Mouse (Mus musculus) heart, adult 9 months (tissue): ENCODE data around the gene Tmprss9.
"Not testable (repeated sequence)": the region's sequence is repeated elsewhere in the genome, so short reads cannot be mapped to it uniquely, and the experiment has no call there.

Source experiments
- DNase-seq, 2 experiments: peaks; one replicate each; pipeline ENCODE4 v3.0.0; 2022; ENCODE audit warnings: low spot score in 2 of 2

The Tmprss9 gene

DNA sequence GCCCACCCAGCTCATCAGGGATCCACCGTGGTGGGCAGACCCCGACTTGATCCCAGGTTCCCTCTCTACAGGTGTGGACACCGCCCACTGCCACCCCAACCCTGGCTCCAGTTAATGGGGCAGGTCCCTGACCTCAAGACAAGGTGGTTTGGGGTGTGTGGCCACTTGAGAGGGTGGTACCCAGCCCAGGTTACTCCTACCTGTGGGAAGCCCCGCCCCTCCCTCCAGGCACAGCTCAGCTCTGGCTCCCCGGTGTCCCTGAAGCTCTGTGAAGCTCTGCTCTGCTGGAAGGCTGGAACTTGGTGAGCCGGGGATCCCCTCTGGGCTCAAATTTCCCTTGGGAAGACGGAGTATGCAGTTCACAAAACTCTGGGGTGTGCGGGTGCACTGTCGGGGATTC is at the start of gene Tmprss9:
Gene Tmprss9 (plus strand): TSS at position 268 of the 400 bp plus-strand sequence.
- no peak for DNase-seq

DNA sequence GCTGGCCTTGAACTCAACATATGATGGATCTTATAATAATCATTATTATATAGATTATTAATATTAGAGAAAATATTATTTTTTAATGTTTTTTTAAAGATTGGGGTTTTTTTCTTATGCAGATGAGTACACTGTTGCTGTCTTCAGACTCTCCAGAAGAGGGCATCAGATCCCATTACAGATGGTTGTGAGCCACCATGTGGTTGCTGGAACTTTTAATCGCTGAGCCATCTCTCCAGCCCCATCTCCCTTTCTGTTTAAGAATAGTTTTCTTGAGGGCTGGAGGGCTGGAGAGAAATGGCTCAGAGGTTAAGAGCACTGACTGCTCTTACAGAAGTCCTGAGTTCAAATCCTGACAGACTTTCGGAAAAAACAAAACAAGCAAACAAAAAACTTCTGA is 49.7 kb upstream of the Tmprss9 start:
- no peak for DNase-seq

DNA sequence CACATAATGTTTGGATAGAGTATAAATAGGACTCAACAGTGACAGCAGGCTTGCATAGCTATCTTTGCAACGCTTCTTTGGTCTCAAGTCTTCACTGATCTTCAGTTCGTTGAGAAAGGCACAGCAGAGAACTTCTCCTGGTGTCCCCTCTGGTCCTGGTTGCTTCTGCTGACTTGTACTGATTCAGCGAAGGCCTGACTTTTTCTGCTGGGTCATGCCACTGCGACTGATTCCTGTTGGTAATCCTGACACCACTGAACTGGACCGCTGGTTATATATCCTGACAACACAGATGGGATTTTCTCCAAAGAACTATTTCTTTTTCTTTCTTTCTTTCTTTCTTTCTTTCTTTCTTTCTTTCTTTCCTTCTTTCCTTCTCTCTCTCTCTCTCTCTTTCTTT is 49.1 kb upstream of the Tmprss9 start:
- DNase-seq = no peak

DNA sequence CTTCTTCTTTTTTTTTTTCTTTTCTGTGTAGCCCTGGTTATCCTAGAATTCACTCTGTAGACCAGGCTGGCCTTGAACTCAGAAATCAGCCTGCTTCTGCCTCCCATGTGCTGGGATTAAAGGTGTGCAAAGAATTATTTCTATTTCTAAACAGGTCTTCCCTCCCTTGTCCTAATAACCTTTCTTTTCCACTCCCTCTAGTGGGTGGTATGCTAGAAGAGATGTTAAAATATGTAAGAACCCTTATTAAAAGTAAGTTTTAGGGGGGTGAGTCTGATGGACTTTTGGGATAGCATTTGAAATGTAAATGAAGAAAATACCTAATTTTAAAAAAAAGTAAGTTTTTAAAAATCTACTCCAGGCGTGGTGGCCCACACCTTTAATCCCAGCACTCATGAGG is 48.3 kb upstream of the Tmprss9 start:
- DNase-seq = no peak

DNA sequence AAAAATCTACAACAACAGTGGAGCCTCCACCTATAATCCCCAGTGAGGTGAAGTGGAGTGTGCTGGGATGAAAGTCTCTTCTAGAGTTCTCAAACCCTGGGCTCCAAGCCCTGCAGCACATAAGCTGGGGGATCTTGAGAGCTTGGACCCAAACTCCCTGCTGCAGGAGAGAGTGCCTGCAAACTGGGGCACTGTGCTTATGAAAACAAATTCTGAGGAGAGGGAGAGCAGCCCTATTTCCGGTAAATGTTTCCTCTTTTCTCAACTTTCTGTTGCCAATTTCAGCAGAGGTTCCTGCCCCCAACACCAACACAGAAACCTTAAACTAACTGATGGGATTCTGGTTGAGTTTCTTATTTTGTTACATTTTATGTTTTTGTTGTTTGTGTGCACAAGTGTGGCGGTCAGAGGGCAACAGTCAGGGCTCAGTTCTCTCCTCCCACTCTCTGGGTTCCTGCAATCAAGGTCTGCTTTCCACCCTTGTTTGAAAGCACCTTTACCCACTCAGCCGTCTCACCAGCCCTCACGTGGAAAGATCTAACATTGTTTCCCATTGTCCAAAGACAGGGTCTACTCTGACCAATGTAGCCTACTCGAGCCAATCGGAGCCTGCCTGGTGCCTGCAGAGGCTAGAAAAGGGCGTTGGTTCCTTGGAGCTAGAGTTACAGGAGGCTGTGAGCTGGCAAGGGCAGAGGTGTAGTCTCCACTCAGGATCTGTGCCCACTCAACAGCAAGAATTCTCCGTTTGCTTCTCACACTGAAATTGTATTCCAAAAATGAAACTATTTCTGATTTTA is 47.6 kb upstream of the Tmprss9 start:
- no peak for DNase-seq

DNA sequence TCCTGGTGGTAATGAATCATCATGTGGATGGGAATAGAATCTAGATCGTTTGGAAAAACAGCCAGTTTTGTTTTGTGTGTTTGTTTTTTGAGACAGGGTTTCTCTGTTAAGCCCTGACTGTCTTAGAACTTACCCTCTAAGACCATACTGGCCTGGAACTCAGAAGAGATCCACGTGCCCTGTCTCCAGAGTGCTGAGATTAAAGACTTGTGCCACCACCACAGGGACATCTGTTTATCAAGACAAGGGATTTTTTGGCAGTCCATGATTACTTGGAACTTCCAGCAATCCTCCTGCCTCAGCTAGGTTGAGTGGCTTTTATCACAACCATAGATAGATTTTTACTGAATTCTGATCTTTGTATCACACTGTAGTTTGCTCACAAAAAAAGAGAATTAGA is 46.8 kb upstream of the Tmprss9 start:
- DNase-seq = no peak

DNA sequence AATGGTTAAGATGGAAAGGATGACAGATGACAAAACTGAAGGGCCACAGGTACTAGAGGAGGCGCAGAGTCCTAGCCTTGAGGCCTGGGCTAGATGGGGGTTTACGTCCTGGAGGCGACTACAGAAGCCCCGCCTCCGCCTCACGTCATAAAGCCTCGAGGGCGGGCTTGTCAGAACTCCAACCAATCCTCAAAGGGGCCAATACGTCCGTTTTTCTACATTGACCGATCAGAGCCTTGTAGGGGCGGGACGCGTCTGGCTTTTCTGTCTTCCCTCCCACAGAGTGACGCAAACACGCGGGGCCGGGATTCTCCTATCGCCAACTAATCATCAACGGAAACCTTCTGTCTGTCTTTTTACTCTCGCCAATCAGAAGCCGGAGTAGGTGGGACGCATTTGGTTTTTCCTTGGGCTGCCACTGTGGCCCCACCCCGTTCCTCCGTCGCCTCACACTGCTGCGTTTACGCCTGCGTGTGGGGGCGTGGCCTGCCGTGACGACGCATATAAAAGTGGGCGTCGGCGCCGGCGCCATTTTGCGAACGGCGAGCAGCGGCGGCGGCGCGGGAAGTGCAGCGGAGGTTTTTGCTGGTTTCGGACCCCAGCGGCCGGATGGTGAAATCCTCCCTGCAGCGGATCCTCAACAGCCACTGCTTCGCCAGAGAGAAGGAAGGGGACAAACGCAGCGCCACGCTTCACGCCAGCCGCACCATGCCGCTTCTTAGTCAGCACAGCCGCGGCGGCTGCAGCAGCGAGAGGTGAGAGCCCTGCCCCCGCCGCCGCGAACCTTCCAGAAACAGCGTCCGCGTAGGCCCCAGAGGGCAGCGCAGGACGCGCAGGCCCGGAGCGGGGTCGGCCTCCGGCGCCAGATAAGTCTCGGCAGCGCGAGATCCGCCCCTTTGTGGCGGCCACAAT is 45.2 kb upstream of the Tmprss9 start, which contains the start of gene Oaz1:
Gene Oaz1 (plus strand): TSS at position 506 of the 912 bp plus-strand sequence.
- DNase-seq = peak; percentile 100

DNA sequence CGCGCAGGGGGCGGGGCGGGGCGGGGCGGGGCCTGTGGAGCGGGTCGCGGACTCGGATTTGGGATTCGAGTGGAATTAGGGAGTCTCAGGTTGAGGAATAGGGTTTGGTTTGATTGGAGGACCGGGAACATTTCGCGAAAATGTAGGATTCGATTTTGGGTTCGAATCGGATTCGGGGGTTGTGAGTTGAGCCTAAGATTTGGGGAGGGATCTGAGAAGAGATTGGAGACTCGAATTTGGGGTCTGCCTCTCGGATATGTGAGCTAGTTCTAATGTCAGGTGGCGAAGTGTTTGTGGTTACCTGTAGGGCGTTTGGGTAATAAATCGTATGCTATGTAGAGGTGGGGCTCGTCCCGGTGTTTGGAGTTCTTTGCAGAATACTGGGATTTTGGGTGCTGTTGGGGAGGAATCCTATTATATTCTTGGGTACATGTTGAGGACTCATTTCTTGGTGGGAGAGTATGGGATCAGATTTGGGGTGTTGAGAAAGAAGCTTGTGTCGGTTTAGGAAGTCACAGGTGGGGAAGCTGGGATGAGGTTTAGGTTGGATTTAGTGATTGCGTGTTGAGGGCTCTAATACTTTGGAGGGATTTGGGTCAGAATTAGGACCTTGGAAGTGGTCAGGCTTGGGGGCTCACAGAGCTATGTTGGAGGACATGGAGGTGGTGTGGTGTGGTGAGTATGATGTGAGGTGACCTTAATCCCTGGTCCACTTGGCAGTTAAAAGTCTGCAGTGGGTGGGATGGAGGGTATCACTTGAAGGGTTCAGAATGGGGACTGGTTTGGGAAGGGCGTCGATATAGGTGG is 44.4 kb upstream of the Tmprss9 start:
- DNase-seq = no peak

DNA sequence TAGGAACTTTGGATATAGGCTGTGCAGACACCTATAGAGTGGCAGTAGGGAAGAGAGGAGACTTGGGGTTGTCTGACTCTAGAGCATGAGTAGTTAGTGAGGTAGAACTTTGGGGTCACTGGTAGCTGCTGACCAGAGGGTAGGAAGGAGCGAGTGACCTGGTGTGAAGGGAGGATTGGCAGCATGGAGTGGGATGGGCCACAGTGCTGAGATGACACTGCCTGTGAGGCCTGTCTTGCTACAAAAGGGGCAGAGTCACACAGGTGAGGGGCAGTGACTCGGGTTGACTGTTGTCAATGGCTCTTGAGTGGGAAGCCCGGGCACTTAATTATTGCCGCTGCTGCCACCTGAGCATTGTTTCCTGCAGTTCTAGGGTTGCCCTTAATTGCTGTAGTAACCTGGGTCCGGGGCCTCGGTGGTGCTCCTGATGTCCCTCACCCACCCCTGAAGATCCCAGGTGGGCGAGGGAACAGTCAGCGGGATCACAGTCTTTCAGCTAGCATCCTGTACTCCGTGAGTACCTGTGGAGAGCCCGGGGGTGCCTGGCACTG is 43.7 kb upstream of the Tmprss9 start:
- DNase-seq = no peak

DNA sequence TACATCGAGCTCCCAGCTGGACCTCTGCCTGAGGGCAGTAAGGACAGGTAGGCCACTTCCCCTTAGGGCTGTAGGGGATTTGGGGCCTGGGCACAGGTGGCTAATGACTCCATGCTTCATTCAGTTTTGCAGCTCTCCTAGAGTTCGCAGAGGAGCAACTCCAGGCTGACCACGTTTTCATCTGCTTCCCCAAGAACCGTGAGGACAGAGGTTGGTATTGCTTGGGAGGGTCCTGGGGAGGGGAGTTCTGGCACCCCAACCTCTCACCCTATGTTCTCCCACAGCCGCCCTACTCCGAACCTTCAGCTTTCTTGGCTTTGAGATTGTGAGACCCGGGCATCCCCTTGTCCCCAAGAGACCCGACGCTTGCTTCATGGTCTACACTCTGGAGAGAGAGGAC is 43.1 kb upstream of the Tmprss9 start:
- DNase-seq = not testable (repeated sequence)

DNA sequence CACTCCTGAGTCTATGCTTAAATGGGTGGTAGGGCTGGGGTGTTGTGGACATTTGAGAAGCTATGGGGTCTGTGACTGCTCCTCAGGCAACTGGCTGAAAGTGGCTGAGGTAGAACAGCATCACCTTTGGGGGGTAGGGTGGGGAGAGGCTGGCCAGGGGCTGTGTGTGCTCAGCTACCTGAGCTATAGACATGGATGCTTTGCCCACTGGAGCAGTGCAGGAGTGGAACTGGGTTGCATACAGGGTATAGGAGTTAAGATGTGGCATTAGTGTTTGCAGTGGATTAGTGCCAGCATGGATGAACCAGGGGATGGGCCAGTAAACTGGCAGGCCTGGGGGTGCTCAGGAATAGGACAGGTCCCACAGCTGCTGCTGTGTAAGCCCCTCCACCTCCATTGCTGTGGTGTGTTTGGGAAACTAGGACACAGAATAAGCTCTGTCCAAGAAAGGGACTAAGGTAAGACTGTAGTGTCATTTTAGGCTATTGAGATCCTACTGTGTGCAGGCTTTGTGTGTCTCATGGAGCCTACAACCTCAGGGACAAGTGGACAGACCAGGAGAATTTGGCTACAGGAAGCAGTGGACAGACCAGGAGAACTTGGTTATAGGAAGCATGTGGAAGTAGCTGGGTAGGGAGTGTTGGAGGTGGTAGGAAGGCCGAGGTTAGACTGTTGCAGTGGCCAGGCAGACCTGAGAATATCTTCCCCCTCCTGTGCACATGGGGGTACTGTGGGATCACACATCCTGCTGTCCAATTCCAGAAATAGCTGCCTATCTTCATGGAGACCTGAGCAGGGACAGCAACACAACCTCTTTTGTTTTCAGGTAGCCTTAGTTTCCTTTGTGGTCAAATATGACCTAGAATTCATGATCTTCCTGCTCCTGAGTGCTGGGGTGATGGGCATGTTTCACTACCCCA is 42.0 kb upstream of the Tmprss9 start:
- no peak for DNase-seq

DNA sequence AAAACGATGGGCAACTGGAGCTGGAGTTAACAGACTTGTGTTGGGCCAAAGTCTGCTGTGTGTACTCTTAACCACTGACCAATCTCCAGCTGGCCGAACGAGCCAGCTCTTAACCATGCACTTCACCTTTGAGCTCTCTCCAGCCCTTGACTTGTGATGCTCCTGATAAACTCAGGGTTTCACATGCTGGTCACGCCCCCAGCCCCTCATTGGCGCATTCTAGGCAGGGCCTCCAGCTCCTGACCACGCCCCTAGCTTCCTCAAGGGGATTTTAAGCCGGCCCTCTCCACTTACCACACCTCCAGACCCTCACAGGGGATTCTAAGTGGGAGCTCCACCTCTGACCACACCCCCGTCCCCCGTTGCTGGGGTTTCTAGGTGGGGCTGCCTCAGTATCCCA is 40.5 kb upstream of the Tmprss9 start:
- no peak for DNase-seq

DNA sequence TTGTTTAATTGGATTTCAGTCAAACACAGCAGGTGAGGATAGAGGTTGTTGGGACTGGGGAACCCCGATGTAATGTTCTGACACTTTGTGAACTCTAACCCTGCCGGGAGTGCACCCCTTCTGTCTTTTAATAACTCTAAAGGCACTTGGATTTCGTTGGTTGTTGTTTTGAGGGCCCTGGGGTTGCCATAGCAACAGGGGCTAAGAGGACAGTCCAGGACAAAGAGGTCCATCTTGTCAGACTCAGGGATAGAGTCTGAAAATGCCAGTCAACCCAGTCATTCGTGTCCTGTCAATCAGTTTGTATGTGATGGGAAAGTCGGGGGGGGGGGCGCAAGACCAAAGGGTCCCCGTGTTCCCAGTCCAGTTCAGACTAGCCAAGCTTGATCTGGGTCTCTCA is 38.8 kb upstream of the Tmprss9 start:
- DNase-seq = no peak

DNA sequence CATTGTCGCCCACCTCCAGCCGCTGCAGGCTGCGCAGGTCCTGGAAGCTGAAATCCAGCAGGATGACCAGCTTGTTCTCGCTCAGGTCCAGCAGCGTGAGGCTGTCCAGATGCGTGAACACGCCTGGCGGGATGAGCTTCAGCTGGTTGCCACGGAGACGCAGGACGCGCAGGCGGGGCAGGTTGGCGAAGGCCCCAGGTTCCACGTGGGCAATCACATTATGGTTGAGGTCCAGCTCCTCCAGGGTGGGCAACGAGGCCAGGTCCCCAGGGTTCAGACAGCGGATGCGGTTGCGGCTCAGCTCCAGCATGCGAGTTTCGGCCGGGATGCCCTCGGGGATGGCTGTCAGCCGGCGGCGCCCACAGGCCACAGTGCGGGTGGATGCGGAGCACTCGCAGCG is 36.0 kb upstream of the Tmprss9 start:
- DNase-seq = no peak

DNA sequence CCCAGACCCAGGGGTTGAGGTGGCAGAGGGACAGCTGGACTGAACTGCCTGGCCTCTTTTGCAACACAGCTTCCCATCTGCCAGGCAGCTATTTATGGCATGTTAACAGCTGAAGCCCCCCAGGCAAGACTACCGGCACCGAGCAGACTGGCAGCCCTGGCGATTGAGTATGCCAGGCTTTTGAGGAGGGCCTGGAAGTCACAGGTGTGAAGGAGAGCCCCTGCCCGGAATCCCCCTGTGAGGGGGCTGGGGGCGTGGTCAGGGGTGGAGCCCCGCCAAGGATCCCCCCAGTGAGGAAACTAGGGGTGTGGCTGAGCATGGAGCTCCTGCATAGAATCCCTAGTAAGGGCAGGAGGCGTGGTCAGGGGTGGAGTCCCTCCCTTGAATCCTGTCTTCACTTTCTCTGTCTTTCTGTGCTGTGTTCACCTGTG is 34.7 kb upstream of the Tmprss9 start:
- DNase-seq = no peak

DNA sequence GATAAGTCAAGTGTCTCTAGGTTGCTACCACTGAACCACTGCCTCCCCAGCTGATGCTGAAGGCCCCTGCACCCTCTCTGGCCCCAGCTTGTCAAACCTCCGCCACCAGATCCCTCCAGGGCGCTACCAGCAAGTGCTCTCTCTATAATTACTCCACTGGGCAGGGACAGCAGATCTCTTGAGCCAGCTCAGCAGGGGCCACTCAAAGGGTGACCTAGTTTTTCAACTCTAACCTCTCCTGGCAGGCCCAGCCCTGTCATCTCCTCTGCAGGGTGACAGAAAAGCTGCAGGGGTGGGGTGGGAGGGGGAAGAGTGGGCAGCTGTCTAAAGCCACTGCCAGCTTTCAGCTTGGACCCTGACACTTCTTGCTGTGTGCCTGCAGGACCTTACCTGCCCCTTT is 33.8 kb upstream of the Tmprss9 start:
- DNase-seq = peak; percentile 64 to 66

DNA sequence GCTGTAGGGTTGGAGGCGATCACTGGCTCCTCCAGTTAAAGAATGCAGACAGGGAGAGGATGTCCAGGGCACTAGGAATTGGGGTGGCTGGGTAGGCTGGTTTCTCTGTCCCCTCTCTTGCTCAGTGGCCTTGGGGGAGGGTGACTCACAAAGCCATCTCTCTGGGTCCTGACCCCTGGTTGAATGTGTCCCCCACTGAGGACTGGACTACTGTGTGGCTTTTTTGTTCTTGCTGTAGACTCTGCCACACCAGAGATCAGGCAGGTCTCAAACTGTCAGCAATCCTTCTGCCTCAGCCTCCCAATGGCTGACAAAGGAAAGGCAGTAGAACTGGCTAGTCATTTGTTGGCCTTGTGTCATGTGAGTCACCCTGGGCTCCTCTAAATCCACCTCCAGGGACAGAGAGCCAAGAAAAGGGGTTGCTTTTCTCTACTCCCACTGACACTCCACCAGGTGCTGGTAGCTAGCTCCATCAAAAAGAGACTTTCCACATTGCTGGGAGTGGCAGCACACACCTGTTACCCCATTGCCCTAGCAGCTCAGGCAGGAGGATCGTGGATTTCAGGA is 33.2 kb upstream of the Tmprss9 start:
- DNase-seq = no peak

DNA sequence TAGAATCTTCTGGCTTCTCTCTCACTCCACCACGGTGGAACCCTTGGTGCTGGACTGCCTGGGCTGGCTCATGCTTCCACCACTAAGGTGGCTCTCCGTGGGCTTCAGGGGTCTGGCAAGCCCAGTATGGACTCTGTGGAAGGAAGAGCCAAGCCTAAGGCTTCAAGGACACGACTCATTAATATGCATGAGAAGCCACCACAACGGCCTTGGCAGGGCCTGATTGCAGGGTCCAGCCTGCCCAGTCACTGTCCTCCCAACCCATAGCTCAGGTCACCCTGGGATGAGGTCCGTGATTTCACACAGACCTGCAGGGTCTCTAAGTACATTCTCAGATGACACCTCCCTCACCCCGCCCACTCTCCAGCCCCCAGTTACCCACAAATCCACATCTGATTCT is 31.8 kb upstream of the Tmprss9 start:
- no peak for DNase-seq

DNA sequence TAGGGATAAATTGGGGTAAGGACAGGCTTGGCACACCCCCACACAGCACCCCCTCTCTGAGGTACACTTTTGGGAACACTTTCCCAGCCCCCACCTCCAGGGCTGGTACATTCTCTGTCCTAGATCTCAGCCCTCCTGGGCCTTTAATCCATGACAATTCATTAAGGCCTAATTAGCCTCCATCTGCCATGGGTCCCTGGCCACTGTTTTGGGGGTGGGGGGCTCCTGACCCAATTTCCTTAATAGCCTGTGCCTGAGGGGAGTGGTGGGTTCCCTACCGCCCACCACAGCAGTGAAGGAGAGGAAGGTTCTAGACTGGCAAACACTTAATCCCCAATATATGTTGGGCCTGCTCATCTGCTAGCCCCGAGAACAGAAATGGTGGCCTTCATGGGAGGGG is 30.0 kb upstream of the Tmprss9 start:
- no peak for DNase-seq

DNA sequence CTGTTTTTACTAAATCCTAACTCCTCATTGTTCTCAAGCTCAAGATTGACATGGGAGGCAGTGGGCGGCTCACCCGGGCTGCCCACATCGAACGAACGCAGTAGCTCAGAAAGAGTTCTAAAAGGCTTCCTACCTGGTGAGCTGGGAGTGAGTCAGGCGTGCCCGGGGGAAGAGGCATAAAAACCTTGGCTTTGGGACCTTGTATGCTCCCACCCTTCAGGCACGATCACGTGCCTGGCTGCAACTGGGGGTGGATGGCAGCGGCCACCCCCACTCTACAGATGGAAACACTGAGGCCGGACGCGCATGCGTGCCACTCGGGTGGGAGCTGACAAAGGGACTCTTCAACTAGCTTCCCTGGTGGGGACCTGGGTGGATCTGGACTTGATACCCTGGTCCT is 29.3 kb upstream of the Tmprss9 start:
- DNase-seq = no peak
